Mouse (Mus musculus) neural tube, embryonic 11.5 days (tissue): ENCODE data around the gene Ilf3. TPM values are rescaled to one million over a fixed set of nuclear protein-coding genes. Genes with fewer than 3 reads are reported as not detected.

ENCODE experiments used
- ATAC-seq: fragments of 200-750 bp; cut with Nextera tagmentation; 2 replicates; pipeline ENCODE4 v1.8.0; 2017; ENCODE audit warnings: moderate number of reproducible peaks, mild to moderate bottlenecking, moderate TSS enrichment, moderate library complexity; ENCODE audit not compliant: insufficient read depth, low FRiP score, low TSS enrichment
- DNase-seq: peaks from one replicate; pipeline ENCODE4 v3.0.0-alpha.2; 2015; ENCODE audit warnings: low spot score
- H3K27ac ChIP-seq: fragments of 300-500 bp; sonication (generic); 2 replicates; pipeline ENCODE4 v1.5.1; 2014; ENCODE audit warnings: low read depth, mild to moderate bottlenecking, low read length
- H3K27me3 ChIP-seq: fragments of 300-500 bp; sonication (generic); 2 replicates; pipeline ENCODE4 v1.6.1; 2014; ENCODE audit warnings: mild to moderate bottlenecking, low read length, mixed read lengths; ENCODE audit not compliant: control insufficient read depth, insufficient read depth
- H3K36me3 ChIP-seq: fragments of 300-500 bp; sonication (generic); 2 replicates; pipeline ENCODE4 v1.6.1; 2014; ENCODE audit warnings: mild to moderate bottlenecking, low read length, moderate library complexity, mixed read lengths; ENCODE audit not compliant: control insufficient read depth, insufficient read depth
- H3K4me1 ChIP-seq: fragments of 300-500 bp; sonication (generic); 2 replicates; pipeline ENCODE4 v1.6.1; 2014; ENCODE audit warnings: low read length, mixed read lengths; ENCODE audit not compliant: control insufficient read depth, insufficient read depth
- H3K4me2 ChIP-seq: fragments of 300-500 bp; sonication (generic); 2 replicates; pipeline ENCODE4 v1.6.1; 2014; ENCODE audit warnings: low read depth, mild to moderate bottlenecking, moderate library complexity
- H3K4me3 ChIP-seq: fragments of 300-500 bp; sonication (generic); 2 replicates; pipeline ENCODE4 v1.5.1; 2014; ENCODE audit warnings: low read depth, low read length
- H3K9ac ChIP-seq: fragments of 300-500 bp; sonication (generic); 2 replicates; pipeline ENCODE4 v1.6.1; 2014; ENCODE audit warnings: mild to moderate bottlenecking, low read length
- H3K9me3 ChIP-seq: fragments of 300-500 bp; sonication (generic); 2 replicates; pipeline ENCODE4 v1.6.1; 2016; ENCODE audit warnings: low read length; ENCODE audit not compliant: control insufficient read depth
- WGBS: fragments of 180-500 bp; shearing (Covaris S2); extraction: QIAGEN DNeasy Blood & Tissue Kit; methylation state at CpG from one replicate; pipeline ENCODE4 v1.1.7; 2014; 5-methylcytosine and 5-hydroxymethylcytosine counted together
- polyA plus RNA-seq: library from polyadenylated mRNA; unstranded; fragments of >200 nt; fragmentation: Nextera tagmentation; extraction: Ambion mirVana; gene quantifications from 2 replicates; pipeline ENCODE4 v1.2.1, GENCODE M21; 2014

Gene Ilf3
- polyA plus RNA-seq, 1 experiment from 2014 or later = 288 TPM

DNA sequence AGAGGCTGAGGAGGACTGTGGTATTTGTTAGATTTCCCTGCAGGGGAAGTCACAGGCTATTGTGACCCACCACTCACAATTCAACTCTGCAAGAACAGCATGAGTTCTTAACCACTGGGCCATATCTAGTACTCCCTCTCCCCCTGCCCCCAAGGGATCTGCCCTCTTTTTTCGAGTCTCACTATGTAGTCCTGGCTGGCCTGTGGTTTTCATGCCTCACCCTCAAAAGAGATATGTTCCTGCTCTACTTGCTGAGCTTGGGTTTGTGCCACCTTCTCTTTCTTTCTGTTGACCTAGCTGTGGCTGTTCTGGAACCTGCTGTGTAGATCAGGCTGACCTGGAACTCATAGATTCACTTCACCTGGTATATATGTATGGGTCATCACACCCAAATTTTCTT is 4.8 kb downstream of the Ilf3 start:
- H3K9ac ChIP-seq = no peak overlapping the region
- no peak overlapping the region for H3K4me3 ChIP-seq
- DNase-seq (no peak), ATAC-seq (no peak)
- H3K27ac ChIP-seq = no peak overlapping the region
- no peak overlapping the region for H3K4me2 ChIP-seq
- H3K27me3 ChIP-seq = no peaks in the 10 kb centered on the region
- WGBS = 88% methylated on average over 1 of the region's 1 CpGs
- H3K9me3 ChIP-seq = no peaks in the 10 kb centered on the region
- peaks cover 7% of the 10 kb centered on the region; the same call in 1 of the 2 replicates for H3K4me1 ChIP-seq
- no peaks in the 10 kb centered on the region for H3K36me3 ChIP-seq

DNA sequence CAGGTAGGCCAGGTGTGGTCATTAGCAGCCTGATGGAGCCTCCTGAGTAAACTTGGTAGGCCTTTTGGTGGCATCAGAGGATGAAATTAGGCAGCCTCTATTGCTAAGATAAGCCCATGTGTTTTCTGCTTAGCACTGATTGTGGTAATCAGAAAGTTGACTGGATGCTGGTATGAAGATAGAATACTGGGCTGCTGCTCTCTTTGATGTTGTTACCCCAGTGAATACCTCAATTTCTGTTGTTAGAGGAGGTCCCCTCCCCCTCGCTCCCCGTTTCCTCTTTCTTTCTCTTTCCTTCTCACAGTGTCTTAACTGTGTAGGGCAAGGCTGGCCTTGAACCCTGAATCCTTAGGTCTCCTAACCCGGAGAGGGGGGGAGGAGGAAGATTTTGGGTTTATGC is 11.5 kb downstream of the Ilf3 start:
- no peak overlapping the region for H3K4me3 ChIP-seq
- H3K27me3 ChIP-seq = no peaks in the 10 kb centered on the region
- H3K4me1 ChIP-seq = no peaks in the 10 kb centered on the region
- no peaks in the 10 kb centered on the region for H3K9me3 ChIP-seq
- no peak overlapping the region for H3K9ac ChIP-seq
- H3K27ac ChIP-seq = no peak overlapping the region
- 90% methylated on average over 3 of the region's 3 CpGs for WGBS
- H3K4me2 ChIP-seq = no peak overlapping the region
- DNase-seq (no peak), ATAC-seq (no peak)
- H3K36me3 ChIP-seq = no peaks in the 10 kb centered on the region

DNA sequence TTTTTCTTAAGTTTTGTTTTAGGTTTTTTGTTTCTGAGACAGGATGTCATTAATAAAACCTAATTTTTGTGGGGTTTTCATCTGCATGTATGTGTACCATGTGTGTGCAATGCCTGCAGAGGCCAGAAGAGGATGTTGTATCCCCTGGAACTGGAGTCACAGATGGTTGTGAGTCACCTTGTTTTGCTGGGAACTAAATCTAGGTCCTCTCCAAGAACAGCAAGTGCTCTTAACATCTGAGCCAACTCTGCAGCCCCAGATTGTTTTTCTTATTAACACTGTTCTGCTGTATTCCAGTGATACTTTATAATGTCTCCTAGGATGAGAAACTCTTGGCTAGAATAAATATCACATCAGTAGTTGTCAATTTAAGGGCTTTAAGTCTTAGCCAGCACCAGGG is 13.2 kb downstream of the Ilf3 start:
- Histone ChIP-seq H3K4me1 (no peaks in the 10 kb centered on the region), H3K27me3 (no peaks in the 10 kb centered on the region), H3K4me2 (no peak overlapping the region), H3K27ac (no peak overlapping the region), H3K4me3 (no peak overlapping the region), H3K36me3 (no peaks in the 10 kb centered on the region), H3K9ac (no peak overlapping the region), H3K9me3 (no peaks in the 10 kb centered on the region)
- DNase-seq = no peak
- no peak for ATAC-seq

DNA sequence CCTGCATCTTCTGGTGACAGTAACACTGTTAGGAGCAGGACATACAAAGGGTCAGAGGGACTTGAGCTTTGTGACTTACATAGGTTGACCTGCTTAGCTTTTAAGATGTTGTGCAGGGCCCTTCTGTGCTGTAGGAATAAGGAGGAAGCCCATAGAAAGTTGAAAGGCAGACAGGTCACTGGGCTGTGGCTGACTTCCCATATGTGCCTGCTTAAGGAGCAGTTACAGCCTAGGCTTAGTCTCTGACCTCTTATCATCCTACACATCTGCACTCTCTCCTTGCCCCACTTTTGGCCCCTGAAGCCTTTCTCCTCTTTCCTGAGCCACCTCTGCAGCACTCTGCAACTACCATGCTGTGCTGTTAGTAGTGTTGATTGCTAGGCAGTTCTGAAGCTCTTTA is 16.3 kb downstream of the Ilf3 start:
- Histone ChIP-seq H3K4me1 (no peaks in the 10 kb centered on the region), H3K4me2 (no peak overlapping the region), H3K9me3 (no peaks in the 10 kb centered on the region), H3K9ac (no peak overlapping the region), H3K27ac (no peak overlapping the region), H3K27me3 (no peaks in the 10 kb centered on the region), H3K36me3 (no peaks in the 10 kb centered on the region), H3K4me3 (no peak overlapping the region)
- ATAC-seq (no peak), DNase-seq (no peak)

- Histone ChIP-seq H3K36me3 (peaks cover 42% of the 10 kb centered on the region), H3K4me2 (no peak overlapping the region), H3K27me3 (no peaks in the 10 kb centered on the region), H3K9ac (no peak overlapping the region), H3K4me1 (no peaks in the 10 kb centered on the region), H3K27ac (no peak overlapping the region), H3K9me3 (no peaks in the 10 kb centered on the region), H3K4me3 (no peak overlapping the region)
- DNase-seq (no peak), ATAC-seq (no peak)
- WGBS = 94% methylated on average over 10 of the region's 10 CpGs
Measured at GRCm38 (mm10) chr9:21392646-21393175, 25.0 kb downstream of the Ilf3 start.

- ATAC-seq = no peak
Measured at GRCm38 (mm10) chr9:21395692-21396091, 28.0 kb downstream of the Ilf3 start.

DNA sequence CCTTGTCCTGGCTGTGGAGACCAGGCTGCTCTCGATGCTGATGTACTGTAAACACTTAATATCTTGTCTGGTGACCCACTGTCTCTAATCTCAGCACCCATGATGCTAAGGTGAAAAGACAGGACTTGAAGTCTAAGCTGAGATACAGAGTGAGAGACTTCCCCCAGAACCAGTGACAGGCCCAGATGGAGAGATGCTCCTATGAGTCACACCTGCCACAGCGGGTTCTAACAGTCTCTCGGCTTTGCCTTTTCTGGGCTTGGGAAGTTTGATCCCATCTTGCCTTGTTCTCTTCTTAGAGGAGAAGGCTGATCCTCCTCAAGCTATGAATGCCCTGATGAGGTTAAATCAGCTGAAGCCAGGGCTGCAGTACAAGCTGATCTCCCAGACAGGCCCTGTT is 29.5 kb downstream of the Ilf3 start:
- WGBS = 97% methylated on average over 3 of the region's 3 CpGs
- Histone ChIP-seq H3K9me3 (no peaks in the 10 kb centered on the region), H3K4me3 (no peak overlapping the region), H3K4me2 (no peak overlapping the region), H3K4me1 (no peaks in the 10 kb centered on the region), H3K27ac (no peak overlapping the region), H3K36me3 (peaks cover 45% of the 10 kb centered on the region), H3K9ac (no peak overlapping the region), H3K27me3 (no peaks in the 10 kb centered on the region)
- ATAC-seq (no peak), DNase-seq (no peak)

More at GRCm38 (mm10) chr9:21395692-21396091, 28.0 kb downstream of the Ilf3 start:
- Histone ChIP-seq H3K4me3 (no peak overlapping the region), H3K4me1 (no peaks in the 10 kb centered on the region), H3K9me3 (no peaks in the 10 kb centered on the region), H3K36me3 (peaks cover 44% of the 10 kb centered on the region), H3K9ac (no peak overlapping the region), H3K4me2 (no peak overlapping the region), H3K27ac (no peak overlapping the region), H3K27me3 (no peaks in the 10 kb centered on the region)
- 89% methylated on average over 3 of the region's 3 CpGs for WGBS
- DNase-seq = no peak

- Histone ChIP-seq H3K36me3 (peaks cover 47% of the 10 kb centered on the region), H3K4me1 (no peaks in the 10 kb centered on the region), H3K4me3 (no peak overlapping the region), H3K9me3 (no peaks in the 10 kb centered on the region), H3K4me2 (no peak overlapping the region), H3K27ac (no peak overlapping the region), H3K27me3 (no peaks in the 10 kb centered on the region), H3K9ac (no peak overlapping the region)
- ATAC-seq (no peak), DNase-seq (no peak)
- WGBS = 96% methylated on average over 9 of the region's 9 CpGs
Measured at GRCm38 (mm10) chr9:21401042-21401441, 33.4 kb downstream of the Ilf3 start.

GRCm38 (mm10) chr9:21402764-21403253 is 35.1 kb downstream of the Ilf3 start:
- H3K4me2 ChIP-seq = no peak overlapping the region
- H3K9ac ChIP-seq = no peak overlapping the region
- no peaks in the 10 kb centered on the region for H3K4me1 ChIP-seq
- H3K4me3 ChIP-seq = no peak overlapping the region
- H3K27ac ChIP-seq = no peak overlapping the region
- peaks cover 40% of the 10 kb centered on the region for H3K36me3 ChIP-seq
- ATAC-seq (no peak), DNase-seq (no peak)
- 88% methylated on average over 11 of the region's 11 CpGs for WGBS
- H3K27me3 ChIP-seq = no peaks in the 10 kb centered on the region
- H3K9me3 ChIP-seq = no peaks in the 10 kb centered on the region
